Mouse (Mus musculus) frontal cortex, adult (tissue): Measurements from ENCODE around the gene Lemd2.

ENCODE experiments used
- ATAC-seq: cut with Nextera tagmentation; 2 replicates; pipeline ENCODE4 v1.9.2; 2017; ENCODE audit warnings: mild to moderate bottlenecking, moderate library complexity, mixed read lengths; ENCODE audit not compliant: low TSS enrichment

Lemd2 gene

GRCm38 (mm10) chr17:27227258-27227657 is 23.0 kb upstream of the Lemd2 start:
- ATAC-seq, result peak; percentile 60; the same call in 1 of the 2 replicates

DNA sequence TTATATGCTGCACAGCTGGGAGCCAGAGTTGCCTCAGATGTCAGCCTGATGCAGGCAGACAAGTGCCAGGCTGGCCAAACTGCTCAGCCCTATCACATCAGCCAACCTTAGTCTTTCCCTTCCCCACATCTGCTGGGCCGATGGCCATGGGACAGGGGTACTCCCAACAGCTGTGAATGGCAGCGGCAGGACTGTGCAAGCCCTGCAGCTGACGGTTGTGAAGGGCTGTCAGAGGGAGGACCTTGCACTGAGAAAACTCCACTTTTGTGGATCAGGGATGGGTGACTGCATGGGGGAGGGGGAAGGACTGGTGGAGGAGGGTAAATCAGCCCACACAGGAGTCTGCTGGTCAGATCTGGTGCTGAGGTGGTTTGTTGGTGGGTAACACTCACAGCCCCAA is 22.4 kb upstream of the Lemd2 start:
- no peak for ATAC-seq

DNA sequence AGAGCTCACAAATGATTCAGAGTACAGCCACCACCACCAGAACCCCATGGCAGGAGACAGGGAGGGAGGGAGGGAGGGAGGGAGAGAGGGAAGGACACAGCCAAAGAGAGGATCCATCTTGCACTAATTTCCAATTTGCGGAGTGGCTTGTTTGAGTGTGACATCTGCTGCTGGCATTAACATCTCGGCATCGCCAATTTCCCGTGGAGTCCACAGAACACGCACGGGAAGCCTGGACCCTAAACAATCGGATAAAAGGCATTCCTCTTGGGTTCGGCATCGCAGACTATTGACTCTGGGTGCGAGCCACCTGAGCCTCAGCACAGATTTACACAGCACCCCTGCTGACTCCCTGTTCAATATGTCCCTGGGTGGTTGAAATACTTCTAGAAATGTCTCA is 21.5 kb upstream of the Lemd2 start:
- ATAC-seq, result no peak

GRCm38 (mm10) chr17:27223821-27224220 is 19.6 kb upstream of the Lemd2 start:
- no peak for ATAC-seq

GRCm38 (mm10) chr17:27221562-27221961 is 17.3 kb upstream of the Lemd2 start:
- ATAC-seq, result no peak

DNA sequence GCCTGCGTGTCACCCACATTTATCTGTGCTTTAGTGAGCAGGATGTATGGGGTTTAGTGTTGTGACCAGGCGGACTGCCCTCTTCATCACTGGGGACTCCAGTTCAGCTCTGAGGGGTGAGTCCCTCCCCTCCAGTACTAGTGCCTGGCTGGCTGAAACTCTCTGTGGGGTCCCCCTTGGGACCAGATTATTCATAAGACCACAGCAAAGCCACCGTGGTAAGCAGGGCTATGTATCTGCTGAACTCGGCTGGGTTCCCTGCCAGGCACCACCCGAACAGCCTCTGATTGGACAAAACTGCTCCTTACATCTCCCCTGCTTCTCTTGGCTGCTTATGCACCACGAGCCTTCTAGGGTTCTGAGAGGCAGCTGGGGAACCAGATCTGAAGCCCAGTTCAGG is 14.6 kb upstream of the Lemd2 start:
- no peak for ATAC-seq

GRCm38 (mm10) chr17:27218364-27218763 is 14.1 kb upstream of the Lemd2 start:
- no peak for ATAC-seq

DNA sequence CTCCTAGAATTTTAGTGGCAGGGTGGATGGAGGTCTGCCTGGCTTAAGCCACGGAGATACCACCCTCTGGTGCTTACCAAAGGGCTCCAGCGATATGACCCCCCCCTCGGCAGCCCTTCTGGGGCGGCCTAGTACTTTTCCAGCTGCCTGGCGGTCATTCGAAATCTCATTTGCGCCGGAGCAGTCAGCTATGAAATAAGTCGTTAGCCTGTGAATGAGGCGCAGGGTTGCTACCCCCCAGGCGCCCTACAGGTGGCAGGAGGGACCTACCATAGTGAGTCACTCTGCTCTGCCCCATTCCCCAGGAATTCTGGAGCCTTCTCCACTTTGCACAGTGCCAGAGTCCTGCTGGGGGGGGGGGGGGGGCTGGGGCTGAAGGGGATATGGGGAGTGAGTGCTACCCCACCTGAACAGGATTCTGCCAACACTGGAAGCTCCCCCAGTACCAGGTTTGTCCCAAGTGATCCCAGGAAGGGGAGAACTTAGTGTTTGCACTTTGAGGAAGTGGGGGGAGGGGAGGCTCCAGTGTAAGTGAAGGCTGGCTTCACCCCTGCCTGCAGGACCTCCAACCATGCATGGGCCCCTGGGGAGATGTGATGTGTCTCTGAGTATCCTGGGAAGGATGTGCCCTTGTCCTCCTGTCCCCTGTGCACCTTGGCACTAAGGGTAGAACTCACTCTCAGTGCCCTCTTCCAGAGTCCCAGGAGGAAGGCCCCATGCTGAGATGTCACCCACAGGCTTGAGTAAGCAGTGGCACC is 8.7 kb upstream of the Lemd2 start:
- no peak for ATAC-seq

DNA sequence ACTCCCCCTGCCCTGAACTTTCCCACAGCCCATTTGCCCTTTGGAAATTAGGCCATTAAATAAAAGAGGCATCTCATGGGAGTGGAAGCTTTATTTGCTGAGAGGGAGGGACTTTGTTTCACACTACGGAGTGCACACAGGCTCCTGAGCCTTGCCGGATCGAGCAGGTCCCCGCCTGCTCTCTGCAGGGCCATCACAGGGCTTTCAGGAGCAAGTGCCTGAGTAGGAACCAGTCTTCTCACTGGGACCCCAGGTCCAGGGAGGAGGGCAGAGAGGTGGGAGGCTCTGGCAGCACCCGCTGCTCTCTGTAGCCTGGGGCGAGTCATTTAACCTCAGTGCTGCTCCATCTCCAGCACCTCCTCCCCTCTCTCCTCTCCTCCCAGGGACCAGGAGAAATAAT is 7.7 kb upstream of the Lemd2 start:
- no peak for ATAC-seq

- ATAC-seq, result no peak
Measured at GRCm38 (mm10) chr17:27207113-27207707, 2.9 kb upstream of the Lemd2 start.

GRCm38 (mm10) chr17:27203358-27204074 is 753 bp downstream of the Lemd2 start:
- ATAC-seq, result 0 out of 2 replicates have a peak, but pooled peaks have one; percentile 18

DNA sequence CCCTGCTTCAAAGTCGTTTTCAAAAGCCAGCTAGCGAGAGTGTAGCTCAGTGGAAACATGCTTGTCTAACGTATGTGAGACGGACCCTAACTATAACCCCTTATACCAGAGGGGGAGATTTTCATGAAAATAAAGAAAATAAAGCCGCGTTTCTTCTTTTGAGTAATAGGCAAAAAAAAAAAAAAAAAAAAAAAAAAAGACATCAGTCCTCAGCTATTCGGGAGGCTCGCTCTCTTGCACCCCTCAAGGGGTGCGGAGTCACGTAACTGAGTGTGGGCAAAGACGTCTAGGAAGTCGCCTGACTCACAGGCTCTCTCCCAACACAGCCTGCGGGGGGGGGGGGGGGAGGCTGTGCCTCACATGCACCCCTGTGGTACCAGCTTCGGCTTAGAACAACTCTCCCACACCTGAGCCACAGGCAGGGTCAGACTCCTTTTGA is 1.3 kb downstream of the Lemd2 start:
- no peak for ATAC-seq

DNA sequence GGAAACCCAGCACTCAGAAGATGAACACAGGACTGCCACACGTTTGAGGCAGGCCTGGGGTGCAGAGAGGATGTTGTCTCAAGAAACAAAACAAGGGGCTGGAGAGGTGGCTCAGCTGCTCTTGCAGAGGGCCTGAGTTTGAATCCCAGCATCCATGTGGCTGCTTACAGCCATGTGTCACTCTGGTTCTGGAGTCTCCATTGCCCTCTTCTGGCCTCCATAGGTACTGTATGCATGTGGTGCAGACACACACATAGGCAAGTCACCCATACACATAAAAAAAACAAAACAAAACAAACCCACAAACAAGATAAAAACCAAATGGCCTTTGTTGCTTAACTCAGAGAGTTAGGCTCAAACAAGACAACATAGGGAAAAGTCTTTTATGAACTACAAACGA is 2.3 kb downstream of the Lemd2 start:
- no peak for ATAC-seq

DNA sequence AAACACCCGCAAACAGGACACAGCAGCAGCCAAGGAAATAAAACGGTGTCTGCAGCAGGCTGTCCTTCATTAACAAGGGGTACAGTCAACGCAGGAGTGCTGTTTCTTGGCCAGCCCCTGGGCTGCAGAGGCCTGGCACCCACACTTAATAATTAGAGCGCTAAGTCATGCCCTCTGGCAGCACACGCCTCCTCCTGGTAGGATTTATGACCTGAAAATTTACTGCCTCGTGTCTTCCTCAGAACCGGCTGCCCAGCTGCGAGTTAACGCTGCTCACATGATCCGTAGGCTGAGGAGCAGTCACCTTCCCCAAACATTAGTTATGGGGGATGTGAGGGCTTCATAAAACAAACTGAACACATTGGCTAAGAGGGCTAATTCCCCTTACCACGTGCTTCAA is 3.5 kb downstream of the Lemd2 start:
- no peak for ATAC-seq

DNA sequence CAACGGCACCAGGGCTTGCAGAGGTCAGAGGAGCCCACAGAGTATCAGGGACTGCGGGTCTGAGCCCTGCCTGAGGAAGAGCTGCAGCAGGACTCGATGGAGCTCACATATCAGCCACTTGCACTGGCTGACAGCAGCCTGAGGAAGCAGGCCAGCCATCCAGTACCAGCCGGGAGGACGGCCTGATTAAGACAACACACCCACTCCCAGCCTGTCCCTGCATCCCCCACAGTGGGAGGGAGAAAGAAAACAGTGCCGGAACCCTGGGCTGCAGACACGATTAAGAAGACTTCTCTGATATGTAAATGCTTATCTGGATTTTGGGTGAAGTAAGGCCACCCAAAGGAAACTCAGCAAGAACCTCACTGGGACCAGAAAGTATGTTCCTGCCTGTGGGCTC is 4.4 kb downstream of the Lemd2 start:
- ATAC-seq, result peak; percentile 51; the same call in 1 of the 2 replicates

- no peak for ATAC-seq
Measured at GRCm38 (mm10) chr17:27199205-27199604, 5.1 kb downstream of the Lemd2 start.

DNA sequence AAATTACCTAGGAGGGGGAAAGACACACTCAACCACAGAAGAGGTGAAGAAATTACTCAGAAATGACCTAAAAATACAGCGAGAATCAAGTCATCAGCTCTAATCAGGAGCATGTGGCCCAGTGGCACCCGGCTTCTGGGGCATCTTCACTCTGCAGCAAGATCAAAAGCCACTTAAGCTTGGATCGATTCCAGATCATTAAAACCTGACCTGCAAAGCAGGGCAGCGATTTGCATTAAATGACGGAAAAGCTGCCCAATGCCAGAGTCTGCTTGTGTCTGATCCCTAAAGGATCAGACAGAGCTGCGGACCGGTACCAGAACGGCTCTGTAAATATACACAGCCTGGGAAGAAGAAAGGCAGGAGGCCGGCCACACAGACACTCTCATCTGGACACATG is 8.1 kb downstream of the Lemd2 start:
- ATAC-seq, result no peak

DNA sequence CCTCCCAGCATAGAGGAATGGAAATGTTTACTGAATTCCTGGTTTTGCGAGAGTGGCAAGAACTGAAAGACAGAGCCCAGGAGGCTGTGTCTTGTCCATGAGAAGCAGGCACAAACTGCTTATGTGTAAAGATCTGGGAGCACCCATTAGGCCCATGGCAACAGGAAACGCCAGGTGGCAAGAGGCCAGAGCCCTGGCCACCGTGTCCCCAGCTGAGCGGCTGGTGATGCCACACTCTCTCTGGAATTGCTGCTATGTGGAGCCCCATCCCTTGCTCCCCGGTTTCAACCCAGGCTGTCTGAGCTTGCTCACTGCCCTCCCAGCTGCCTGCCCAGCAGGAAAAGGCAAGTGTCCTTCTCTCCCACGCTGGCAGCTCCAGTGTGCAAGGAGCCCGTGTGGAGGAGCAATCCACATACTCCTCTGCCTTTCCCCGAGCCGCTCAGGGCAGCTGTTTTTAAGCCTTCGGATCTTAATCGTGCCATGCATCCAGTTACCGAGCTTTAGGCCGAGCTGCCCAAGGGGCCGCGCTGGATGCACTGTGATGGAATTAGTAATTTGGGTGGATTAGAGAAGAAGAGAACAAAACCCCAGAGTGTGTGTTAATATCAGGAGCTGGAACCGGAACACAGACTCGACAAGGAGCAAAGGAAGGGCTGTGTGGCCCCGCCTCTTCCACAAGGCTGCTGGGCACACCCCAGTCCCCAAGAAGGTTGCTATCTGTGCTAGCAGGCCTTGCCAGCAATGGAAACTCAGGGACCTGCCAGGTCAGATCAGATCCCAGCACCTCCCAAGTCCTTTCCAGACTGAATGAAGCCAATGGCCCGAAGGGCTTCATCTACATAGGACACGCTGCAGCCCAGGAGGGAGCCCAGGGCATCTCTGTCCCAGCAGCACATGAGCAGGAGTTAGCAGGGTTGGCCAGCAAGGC is 9.7 kb downstream of the Lemd2 start:
- peak; percentile 62 for ATAC-seq

GRCm38 (mm10) chr17:27191804-27192203 is 12.5 kb downstream of the Lemd2 start:
- no peak for ATAC-seq

DNA sequence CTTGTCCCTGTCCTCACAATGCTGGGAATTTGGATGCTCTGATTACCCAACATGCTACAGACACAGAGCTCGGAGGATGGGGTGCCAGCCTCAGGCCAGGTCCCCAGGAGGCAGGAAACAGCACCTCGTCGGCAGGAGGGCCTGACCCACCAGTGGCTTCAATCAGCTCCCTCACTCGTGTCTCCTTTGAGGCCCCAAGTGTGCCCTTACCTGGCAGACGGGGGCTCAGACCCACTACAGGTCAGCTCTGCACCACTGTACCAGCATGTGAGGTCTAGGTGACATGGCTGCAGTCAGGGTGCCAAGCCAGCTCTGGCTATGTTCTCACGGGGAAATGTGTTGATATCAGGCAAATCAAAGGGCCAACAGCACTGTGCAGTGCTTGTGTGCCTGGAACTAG is 13.1 kb downstream of the Lemd2 start:
- no peak for ATAC-seq

DNA sequence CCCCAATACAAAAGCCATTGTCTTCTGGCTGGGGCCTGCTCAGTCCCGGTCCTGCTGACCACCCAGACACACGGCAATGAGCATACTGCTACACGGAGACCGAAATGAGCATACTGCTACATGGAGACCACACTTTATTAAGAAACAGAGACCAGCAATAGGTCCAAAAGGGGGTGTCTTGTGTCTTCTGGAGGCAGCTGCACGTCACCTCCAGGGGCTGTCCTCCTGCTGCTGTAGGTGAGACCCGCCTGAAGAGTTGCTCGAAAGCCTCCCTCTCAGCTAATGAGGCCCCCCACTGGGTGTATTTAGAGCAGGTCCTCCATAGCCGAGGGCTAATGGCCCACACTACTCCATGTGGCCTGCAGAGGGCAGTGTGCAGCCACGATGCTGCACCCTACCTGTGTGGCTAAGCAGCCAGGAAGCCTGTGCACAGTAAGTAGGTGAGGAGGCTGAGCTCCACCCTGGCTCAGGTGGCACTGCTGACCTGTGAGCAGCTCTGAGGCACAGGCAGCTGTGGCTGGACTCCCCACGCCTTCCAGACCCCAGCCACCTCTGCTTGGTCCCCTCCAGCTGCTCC is 14.5 kb downstream of the Lemd2 start:
- ATAC-seq, result peak; percentile 38
